Mouse (Mus musculus): ENCODE measurements around the gene Ndufa13.
"Not testable (repeated sequence)": the region's sequence is repeated elsewhere in the genome, so short reads cannot be mapped to it uniquely, and the experiment has no call there.

Ndufa13 gene

DNA sequence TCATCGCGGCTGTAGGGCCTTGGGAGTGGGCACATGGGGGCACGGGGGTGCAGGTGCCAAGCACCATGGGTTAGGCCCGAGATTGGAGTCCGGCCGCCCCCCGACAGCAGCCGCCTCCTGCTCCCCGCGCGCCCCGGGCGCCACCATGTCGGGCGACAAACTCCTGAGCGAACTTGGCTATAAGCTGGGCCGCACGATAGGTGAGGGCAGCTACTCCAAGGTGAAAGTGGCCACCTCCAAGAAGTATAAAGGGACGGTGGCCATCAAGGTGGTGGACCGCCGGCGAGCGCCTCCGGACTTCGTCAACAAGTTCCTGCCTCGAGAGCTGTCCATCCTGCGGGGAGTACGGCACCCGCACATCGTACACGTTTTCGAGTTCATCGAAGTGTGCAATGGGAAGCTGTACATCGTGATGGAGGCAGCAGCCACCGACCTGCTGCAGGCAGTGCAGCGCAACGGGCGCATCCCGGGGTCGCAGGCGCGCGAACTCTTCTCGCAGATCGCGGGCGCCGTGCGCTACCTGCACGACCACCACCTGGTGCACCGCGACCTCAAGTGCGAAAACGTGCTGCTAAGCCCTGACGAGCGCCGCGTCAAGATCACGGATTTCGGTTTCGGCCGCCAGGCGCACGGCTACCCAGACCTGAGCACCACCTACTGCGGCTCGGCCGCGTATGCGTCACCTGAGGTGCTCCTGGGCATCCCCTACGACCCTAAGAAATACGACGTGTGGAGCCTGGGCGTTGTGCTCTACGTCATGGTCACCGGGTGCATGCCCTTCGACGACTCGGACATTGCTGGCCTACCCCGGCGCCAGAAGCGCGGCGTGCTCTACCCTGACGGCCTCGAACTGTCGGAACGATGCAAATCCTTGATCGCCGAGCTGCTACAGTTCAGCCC lies at the start of gene Ndufa13, which contains the start of the genes Tssk6 and Yjefn3:
TSS of gene Ndufa13 (minus strand) at position 396 of the 900 bp plus-strand sequence.
TSS of gene Tssk6 (plus strand) at position 22 of the 900 bp plus-strand sequence.
TSS of gene Yjefn3 (minus strand) at position 550 of the 900 bp plus-strand sequence.
- DNase-seq = peak in 1 of 2 experiments; percentile 44

DNA sequence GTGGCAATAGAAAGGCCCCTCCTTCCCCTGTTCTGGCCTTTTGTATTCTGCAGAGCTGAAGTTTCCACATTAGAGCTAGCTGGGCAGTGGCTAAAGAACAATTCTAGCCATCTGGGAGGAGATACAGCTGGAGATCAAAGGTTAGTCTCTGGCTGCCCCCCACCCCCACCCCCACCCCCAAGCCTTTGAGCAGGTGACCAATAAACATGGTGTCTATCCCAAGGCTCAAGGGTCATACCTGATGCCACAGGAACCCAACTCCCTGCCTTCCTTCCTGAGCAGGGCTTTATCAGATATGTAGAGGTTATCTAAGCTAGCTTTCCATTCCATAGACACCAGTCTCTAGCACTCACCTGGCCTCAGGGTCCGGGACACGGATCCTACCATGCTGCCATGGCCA lies 47.9 kb upstream of the Ndufa13 start:
- no peak for DNase-seq

DNA sequence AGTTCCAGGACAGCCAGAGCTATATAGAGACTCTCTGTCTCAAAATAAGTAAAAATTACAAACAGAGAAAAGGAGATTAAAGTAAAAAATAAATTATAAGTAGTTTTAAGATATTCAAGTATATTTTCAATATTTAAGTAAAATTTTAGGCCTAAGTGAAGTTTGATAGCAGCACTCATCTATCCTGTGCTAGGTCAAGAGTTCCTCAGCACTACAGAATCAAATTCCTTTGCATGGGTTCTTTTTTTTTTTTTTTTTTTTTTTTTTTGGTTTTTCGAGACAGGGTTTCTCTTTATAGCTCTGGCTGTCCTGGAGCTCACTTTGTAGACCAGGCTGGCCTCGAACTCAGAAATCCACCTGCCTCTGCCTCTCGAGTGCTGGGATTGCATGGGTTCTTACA lies 40.1 kb upstream of the Ndufa13 start:
- not testable (repeated sequence) for DNase-seq

DNA sequence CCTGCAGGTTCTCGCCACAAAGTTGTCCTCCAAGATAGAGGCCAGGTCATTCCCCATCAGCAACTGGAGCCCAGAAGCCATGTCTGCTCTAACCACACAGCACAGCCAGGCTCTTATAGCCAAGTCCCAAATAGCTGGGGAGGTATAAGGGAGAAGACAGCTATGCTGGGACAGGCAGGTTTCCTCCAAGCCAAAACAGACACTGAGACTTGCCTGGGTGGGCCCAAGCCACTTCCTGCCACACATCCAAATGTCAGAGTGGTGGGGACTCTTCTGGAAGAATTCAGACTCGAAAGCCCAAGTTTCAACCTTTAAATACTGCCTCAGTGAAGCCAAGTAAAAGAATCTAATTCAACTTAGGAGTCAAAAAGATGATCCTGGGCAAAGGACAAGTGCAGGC lies 38.0 kb upstream of the Ndufa13 start:
- no peak for DNase-seq

DNA sequence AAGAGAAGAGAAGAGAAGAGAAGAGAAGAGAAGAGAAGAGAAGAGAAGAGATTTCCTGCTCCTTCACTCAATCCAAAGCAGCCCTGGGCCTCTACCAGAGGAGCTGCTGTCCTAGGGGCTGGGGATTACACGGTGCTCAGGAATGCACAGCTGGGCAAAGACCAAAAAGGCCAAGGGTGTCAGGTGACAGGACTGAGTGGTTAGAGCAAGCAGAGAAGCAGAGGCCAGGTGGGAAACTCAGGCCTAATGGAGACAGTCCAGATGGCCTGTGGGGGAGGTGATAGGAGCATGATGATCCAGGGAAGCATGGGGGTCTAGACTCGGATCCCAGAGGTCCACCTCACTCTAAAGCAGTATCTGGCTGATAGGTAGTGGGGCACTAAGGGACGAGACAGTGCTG lies 37.3 kb upstream of the Ndufa13 start:
- no peak for DNase-seq

DNA sequence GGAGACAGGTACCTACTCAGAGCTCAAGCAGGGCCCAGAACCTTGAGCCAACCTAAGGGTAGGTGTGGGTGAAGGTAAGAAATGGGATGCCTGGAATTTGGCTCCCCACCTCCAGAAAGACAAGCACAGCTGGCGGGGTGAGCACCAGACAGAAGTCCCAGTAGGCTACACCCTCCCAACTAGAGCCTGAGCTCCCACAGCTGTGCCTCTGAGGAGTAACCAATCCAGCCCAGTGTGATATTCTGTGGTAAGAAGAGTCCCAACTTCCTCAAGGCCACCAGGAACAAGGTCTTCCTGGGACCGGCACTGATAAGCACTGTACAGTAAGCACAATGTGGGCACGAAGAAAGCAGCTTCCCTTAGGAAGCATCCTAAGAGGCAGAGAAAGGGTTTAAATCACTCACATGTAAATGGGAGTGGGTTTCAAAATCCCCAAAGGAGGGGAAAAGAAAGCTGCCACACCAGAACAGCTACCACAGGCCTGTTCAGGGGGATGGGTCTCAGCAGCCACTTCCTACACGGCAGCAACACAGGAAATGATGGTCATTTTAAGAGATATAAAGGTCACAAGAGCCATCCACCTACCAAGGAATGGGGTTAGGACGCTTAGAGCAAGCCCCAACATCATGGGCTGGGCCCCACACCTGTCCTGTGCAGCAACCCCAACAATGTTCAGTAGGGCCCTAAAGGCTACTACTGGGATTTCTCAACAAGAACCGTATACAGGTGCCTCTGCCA lies 36.1 kb upstream of the Ndufa13 start:
- DNase-seq = no peak

DNA sequence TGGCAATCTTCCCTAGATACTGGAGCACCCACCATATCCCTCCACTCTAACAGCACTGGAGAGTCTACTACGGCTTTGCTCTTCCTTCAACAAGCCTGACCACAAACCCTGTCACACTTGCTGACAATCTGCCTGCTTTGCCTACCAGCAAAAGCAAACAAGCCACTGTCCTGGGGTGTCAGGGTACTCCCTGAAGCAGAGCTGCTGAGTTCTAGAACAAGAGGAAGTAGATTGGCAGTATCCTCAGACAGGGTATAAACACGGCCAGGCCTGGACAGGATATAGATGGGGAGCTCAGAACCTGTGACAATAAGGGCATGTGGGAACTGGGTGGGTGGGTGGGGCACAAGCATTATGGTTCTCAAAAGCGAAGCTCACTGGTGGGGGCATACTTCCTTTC lies 35.1 kb upstream of the Ndufa13 start:
- DNase-seq = no peak

DNA sequence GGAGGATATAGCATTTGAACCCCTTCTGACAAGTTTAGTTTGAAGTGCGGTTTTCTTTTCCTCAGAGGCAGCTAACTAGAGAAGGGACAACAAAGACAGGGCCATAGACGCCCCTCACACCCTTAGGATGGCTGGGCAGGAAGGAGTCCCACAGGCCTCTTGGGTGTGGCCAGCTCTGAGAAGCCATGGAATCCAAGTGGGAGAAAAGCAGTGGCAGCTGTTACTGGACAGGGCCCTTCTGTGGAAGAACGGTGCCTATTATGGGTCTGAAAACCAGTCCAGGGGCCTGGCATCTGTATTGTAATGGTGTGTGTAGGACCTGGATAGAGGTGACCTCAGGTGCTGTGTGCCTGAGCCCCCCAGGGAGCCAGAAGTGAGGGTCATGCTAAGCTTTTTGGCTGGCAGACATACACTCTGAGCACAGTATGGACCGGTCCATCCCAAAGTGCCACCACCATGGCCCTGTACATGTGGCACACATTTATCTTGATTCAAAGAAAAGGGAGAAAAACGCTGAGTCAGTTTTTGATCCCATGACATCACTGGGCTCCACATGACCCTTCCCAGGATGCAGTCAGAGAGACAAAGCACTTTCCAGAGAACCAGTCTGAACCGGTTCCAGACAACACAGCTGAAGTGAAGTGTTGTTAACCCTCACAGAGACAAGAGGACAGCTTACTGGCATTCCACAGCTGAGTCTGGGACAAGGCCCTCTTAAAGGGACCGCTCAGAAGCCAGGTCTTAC lies 33.9 kb upstream of the Ndufa13 start:
- no peak for DNase-seq

DNA sequence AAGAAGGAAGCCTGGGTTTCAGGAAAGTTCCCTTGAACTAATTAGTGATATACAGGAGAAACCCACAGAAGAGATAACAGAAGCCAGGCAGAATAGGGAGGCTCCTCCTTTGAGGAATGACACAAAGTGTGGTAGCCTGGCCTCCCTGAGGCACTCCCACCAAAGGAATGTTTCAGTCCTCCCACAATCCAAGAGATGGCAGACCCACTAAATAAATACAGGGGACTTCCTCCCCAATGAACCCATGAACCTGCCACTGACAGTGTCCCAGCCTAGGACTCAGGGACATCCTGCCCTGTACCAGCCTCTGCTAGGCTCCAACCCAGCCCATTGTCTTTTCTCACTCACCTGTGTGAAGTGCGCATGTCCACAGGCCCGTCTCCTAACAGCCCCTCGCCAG lies 33.1 kb upstream of the Ndufa13 start:
- no peak for DNase-seq

DNA sequence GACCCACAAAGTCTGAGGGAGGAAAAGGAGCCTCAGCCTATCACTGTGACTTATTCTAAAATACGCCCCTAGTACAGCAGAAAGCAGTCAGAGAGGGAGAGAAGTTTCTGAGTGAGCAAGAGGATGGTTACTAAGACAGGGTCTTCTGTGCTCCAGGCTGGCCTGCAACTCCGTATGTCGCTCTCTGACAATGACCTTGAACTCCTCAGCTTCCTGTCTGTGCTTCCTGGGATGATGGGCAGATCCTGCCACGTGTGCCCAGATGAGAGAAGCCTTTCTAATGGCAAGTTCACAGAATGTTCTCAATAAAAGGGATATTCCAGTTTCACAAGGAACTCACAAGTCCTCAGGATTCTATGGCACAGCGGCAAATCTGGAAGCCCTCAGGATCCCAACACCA lies 32.2 kb upstream of the Ndufa13 start:
- DNase-seq = no peak

DNA sequence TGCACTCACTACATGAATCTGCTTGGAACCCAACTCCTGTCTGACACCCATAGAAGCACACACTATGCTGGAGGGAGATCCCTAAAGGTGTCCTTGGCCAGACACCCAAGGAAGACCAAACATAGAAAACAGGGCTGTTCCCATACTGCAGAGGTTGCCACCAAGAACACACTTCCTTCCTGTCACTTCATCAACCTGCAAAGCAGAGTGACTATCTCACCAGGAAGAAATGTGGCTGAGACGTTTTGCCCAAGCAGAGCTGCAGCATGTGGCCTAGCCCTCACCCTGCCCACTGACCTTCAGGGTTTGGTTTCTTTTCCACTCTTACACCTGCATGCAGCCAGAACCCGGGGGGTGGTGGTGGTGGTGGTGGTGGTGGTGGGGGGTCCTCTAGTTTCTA lies 31.5 kb upstream of the Ndufa13 start:
- no peak for DNase-seq

DNA sequence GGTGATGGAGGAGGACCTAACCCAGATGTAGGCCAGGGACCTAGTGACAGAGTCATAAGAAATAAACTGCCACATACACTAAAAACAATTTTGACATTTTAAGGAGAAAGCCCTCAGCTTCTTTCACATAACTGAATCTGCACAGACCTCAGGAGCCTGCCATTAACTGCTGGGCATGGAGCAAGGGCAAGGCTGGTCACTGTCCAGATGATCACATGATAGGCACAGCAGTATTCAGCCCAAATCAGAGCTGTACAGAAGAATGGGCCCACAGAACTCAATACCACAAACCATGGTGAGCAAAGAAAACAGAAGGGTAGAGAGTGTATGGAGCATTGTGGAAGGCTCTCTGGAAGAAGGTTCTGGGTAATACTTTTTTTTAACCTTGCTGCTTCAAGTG lies 24.5 kb upstream of the Ndufa13 start:
- DNase-seq = no peak

DNA sequence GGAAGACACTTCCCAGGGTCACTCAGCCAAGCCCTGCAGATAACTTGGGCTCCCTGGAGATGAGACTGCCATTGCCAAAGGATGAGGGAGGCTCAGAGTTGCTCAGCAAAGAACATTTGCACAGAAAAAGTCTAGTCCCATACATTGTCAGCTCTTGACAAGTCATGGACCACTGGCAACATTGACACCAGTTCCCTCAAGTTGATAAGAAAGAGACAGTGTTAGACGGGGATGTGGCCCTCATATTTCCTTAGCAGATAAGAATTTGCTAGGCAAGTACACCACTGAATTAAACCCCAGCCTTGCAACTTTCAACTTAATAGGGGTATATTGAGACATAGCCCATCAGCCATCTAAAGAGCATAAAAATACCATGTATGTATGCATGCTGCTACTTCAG lies 21.6 kb upstream of the Ndufa13 start:
- no peak for DNase-seq

DNA sequence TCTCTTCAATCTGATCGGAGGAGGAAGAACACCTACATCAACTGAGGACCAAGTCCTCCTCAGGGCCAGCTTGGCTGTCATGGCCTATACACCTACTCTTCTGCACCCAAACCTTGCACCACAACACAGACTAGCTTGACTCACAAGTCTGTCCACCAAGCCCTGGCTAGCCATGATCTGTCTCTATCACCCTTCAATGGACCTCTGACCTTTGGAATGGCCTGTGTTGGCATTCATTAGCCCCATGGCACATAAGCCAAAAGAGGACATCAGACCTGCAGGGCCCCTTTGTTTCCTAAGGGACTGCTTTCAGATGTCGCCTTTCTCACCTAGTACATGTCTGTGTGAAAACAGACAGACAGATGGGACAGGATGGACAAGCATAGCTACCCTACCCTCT lies 18.8 kb upstream of the Ndufa13 start:
- DNase-seq = no peak

DNA sequence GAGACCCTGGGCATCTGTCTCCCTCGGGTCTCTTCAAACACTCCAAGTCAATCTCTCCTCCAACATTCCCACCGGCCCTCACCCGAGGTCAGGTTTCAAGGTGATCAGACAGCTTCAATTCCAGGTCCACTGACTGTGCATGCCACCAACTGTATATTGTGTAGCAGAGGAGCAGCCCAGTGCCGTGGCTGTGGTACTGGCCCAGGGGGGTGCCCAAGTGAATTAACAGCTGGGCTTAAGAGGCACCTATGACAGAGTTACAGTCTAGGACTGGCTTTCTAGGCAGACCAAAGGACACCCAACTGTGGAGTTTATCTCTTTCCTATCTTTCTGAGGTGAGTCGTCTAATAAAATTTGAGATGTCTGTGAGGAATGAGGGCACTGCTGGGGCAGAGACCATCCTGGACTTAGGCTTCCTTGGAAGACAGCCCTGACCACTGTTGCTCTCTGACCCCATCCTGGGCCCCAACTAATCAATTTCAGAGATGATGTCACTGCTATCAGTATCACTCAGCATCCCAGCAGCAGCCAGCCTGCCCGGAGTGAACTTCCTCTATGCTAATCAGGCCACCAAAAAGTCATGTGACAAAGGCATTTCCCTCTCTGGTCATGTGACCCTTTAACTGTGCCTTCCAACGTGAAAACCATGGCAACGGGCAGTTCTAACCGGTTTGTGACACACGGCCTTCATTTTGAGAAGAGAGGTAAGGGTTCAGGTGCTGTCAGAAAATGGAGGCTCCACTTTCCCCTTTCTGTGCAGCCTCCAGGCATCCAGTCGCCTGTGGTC lies 17.7 kb upstream of the Ndufa13 start:
- peak in 1 of 2 experiments; percentile 22 for DNase-seq

DNA sequence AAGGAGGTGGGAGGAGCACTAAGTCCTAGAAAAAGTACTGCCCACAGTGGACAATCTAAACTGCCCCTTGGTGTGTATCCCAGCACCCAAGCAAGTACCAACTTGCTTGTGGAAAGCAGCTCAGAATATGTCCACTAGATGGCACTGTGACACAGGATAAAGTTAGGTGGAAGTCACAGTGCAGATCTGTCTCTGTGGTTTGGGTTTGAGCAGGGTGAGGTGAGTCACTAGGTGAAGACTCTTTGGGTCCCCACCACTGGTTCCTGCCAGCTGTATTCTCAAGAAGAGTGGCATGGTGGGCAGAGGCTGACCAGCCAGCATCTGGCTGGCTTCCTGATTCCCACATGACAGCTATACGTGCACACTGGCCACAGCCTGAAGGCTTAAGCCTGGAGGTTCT lies 16.7 kb upstream of the Ndufa13 start:
- peak; percentile 64 to 88 for DNase-seq

DNA sequence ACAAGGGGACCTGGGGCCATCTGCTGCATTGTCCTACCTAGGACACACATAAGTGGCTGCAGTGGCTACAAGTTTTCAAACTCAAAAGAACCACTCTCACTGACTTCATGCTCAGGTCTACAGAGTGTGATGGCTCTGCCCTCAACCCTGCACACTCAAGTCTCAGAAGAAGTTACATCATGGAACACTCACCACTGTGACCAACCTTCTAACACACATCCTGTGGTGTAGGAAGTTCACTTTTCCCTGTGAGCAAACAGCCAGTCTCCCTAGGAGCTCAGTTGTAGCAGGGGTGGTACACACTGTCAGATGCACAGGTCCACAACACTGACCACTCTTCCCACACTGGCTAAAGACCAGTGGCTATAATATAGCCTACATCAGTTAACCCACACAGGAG lies 16.1 kb upstream of the Ndufa13 start:
- DNase-seq = no peak

DNA sequence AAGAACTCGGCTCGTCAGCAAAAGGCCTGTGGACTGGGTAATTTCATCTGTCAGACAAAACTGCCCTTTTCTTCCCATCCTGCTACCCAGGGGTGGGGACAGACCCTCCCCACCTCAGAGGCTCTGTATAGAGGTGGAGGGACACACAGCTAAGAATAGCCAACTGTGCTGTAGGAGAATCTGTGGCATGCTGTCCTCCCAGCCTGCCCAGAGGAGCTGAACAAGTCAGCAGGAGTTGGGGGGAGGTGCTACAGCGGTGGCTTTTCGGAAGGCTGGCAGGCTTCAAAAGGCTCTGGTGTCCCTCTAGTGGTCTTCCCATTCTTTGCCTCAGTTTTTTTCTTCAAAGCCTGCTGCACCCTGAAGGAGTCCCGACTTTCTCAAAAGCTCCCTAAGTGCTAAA lies 13.4 kb upstream of the Ndufa13 start:
- DNase-seq = no peak

DNA sequence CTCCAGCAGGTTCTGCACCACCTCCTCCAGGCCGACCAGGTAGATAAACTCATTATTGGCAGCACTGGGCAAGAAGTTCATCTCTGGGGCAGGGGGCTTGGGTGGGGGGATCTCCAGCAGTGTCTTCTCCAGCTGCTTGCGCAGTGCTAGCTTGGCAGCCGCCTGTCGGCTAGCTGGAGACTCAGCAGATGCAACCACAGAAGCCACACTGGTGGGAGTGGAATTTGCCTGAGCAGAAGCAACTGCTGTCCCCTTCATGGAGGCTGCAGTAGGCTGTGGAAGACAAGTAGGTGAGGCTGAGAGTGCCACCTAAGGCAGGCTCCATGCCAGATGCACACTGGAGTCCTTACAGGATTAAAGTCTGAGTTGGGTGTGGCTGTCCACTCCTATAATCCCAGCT lies 12.2 kb upstream of the Ndufa13 start:
- DNase-seq = no peak

DNA sequence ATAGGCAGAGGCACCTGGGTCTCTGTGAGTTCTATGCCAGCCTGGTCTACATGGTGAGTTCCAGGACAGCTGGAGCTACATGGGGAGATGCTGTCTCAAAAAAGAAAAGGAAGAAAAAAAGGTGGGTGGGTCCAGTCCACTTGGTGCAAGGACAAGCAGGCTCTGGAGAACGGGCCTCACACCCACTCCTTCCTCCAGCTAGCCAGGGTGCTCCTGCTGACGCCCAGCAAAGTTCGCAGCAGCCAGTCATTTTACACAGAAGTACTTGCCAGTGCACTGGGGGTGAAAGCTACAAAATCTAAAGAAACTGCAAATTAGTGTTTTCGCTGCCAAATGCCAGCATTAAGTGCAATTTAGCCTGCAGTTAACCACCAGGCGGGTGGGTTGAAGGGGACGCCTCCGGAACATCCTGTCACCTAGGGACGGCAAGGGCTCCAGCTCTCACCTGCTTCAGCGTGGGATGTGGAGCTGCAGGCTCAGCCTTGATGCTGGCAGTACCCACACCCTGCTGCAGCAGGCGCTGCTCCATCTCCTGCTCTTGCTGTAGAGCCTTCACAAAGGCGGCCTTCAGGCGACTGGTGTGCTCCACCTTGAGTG lies 10.2 kb upstream of the Ndufa13 start:
- no peak for DNase-seq

DNA sequence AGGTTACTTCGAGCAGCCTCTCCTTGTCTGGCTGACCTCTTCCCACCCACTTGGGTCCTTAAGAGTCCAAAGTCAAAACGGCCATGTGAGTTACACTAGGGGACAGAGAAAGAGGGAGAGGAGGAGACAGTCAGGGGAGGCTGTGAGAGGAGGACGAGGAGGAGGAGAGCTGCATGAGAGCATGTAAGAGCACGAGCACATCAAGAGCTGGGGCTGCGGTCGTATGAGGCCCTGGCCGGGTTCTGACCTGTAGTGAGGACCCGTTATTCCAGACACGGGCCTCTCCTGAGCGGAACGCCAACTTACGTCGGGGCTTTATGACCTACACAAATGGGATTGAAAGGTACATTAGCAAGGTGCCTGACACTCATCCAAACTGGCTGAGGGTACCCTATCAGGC lies 9.6 kb upstream of the Ndufa13 start:
- no peak for DNase-seq

DNA sequence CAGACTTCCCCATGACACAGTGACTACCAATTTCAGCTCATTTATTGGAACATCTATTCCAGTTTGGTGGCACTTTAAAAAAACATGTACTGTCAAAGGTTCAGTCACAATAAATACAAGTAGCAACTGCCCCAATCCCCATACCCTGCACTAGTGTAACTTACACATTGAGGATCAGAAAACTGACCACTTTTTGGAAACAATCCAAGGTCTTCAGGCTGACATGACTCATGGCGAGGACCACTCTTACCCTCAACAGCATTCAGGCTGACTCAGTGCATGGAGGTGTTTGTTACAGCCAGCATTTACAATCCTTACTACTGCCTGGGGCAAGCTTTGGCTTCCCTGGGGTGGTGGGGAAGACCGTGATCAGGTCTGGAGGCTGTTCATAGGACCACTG lies 4.7 kb upstream of the Ndufa13 start:
- DNase-seq = no peak

Measured in cerebellum, postnatal 36 days (tissue).